Mouse (Mus musculus) hindbrain, postnatal 0 days (tissue): ENCODE results near the gene Ly6g5b. TPM values are rescaled to one million over a fixed set of nuclear protein-coding genes. Genes with fewer than 3 reads are reported as not detected.

Experiments
- ATAC-seq: fragments of 200-750 bp; cut with Nextera tagmentation; 2 replicates; pipeline ENCODE4 v1.8.0; 2017; ENCODE audit warnings: mild to moderate bottlenecking, moderate TSS enrichment, moderate library complexity
- DNase-seq: peaks from one replicate; pipeline ENCODE4 v3.0.0-alpha.2; 2015; ENCODE audit warnings: low spot score
- H3K27ac ChIP-seq: fragments of 300-500 bp; sonication (generic); 2 replicates; pipeline ENCODE4 v1.5.1; 2014; ENCODE audit warnings: mild to moderate bottlenecking
- H3K27me3 ChIP-seq: fragments of 300-500 bp; sonication (generic); 2 replicates; pipeline ENCODE4 v1.6.1; 2014; ENCODE audit warnings: low read length, mixed read lengths; ENCODE audit not compliant: insufficient read depth
- H3K36me3 ChIP-seq: fragments of 300-500 bp; sonication (generic); 2 replicates; pipeline ENCODE4 v1.6.1; 2014; ENCODE audit warnings: low read length, mixed read lengths; ENCODE audit not compliant: insufficient read depth
- H3K4me1 ChIP-seq: fragments of 300-500 bp; sonication (generic); 2 replicates; pipeline ENCODE4 v1.6.1; 2014; ENCODE audit warnings: antibody characterized with exemption, low read length, mixed read lengths; ENCODE audit not compliant: insufficient read depth
- H3K4me2 ChIP-seq: fragments of 300-500 bp; sonication (generic); 2 replicates; pipeline ENCODE4 v1.6.1; 2014; ENCODE audit warnings: low read depth, mild to moderate bottlenecking, low read length, moderate library complexity, mixed read lengths
- H3K4me3 ChIP-seq: fragments of 300-500 bp; sonication (generic); 2 replicates; pipeline ENCODE4 v1.5.1; 2014; ENCODE audit warnings: low read length
- H3K9ac ChIP-seq: fragments of 300-500 bp; sonication (generic); replicated peaks from 2 replicates; pipeline ENCODE4 v1.6.1; 2014; ENCODE audit warnings: mild to moderate bottlenecking, low read length, moderate library complexity, mixed read lengths
- H3K9me3 ChIP-seq: fragments of 300-500 bp; sonication (generic); 2 replicates; pipeline ENCODE4 v1.6.1; 2016; ENCODE audit warnings: low read length, mixed read lengths
- CTCF ChIP-seq: IDR thresholded peaks from 2 replicates; pipeline ENCODE4 v1.5.1; 2016; ENCODE audit warnings: antibody characterized with exemption, control low read depth, low read depth
- WGBS: fragments of 180-500 bp; shearing (Covaris S2); extraction: QIAGEN DNeasy Blood & Tissue Kit; methylation state at CpG from one replicate; pipeline ENCODE4 v1.1.7; 2014; 5-methylcytosine and 5-hydroxymethylcytosine counted together
- polyA plus RNA-seq: library from polyadenylated mRNA; unstranded; fragments of >200 nt; fragmentation: Nextera tagmentation; extraction: Ambion mirVana; gene quantifications from 2 replicates; pipeline ENCODE4 v1.2.1, GENCODE M21; 2015
- total RNA-seq: library from RNA; depleted of rRNA; stranded (reverse); fragments of >200 nt; gene quantifications from 2 replicates; pipeline ENCODE4 v1.2.3, GENCODE M21; 2014

Gene Ly6g5b
- total and polyA plus RNA-seq, 2 experiments from 2014 or later = 1.2 to 1.7 TPM

DNA sequence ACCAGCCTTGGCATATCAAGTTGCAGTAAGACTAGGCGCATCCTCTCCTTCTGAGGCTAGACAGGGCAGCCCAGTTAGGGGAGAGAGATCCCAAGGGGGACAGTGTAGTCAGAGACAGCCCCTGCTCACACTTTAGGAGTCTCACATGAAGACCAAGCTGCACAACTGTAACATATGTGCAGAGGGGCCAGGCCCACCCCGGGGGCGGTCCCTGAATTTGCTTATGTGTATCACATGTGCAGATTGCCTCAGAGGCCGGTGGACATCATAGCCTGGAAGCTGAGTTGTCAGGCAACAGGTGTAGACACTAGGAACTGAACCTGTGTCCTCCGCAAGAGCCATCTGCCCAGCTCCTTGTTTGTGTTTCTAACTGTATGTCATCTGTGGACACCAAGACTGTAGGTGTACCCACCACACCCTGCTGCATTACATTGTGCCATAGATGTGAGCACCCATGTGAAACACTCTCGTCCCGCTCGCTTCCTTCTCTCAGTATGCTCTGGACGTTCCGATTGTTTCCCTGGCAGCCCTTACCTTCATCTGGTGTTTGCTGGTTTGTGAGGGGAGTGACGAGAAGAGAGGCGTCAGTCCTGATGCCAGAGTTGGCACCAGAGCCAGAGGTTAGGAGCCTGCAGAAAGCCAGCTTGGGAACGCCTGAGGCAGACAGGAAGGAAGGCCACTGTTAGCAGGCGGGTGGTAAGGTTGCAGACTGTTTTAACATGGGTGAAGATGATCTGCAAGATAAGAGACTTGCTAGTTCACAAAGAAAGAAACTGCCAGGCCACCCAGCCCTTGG lies 22.6 kb downstream of the Ly6g5b start:
- Histone ChIP-seq H3K27me3 (no peaks in the 10 kb centered on the region), H3K9me3 (no peaks in the 10 kb centered on the region), H3K9ac (no peak overlapping the region), H3K36me3 (peaks cover 33% of the 10 kb centered on the region; the same call in 1 of the 2 replicates), H3K4me3 (no peak overlapping the region), H3K4me2 (no peak overlapping the region), H3K27ac (no peak overlapping the region), H3K4me1 (peaks cover 11% of the 10 kb centered on the region)
- no peak for ATAC-seq
- 86% methylated on average over 14 of the region's 14 CpGs for WGBS
- no peak for TF ChIP-seq CTCF
- DNase-seq = no peak

DNA sequence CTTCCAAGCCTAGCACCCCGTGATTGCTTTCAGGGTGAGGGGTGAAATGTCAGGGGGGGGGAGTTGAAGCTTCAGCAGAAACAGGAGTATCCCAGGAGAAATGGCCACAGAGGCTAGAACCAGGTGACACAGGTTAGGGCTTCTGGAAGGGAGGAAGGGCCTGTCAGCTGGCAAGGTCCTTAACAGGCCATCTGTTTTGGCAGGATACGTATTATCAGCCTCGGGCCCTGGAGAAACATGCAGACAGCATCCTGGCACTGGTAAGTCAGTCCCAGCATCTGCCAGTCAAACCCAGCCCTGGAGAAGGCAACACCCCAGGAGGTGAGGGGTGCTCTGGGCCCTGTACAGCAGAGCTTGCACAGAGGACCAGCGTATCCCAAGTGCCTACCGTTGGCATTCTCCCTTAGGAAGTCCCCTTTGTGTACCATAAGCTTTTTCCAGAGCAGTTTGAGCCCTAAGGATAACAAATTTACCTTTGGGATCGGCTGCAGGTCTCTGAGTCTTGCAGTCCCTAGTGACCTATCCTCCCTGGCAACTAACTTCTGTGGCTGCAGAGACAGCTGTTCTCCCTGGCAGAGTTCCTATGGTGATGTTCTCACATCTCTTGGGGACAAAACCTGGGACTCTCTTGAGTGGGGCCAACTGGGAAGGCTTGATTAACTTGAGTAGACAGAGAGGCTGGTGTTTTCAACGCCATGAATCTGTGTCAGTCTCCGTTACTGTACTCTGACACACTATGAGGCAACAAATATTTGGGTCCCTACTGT lies 24.9 kb downstream of the Ly6g5b start:
- Histone ChIP-seq H3K4me1 (peaks cover 11% of the 10 kb centered on the region), H3K27ac (peak overlapping the region; percentile 98), H3K9ac (peak overlapping the region; percentile 86), H3K9me3 (no peaks in the 10 kb centered on the region), H3K27me3 (no peaks in the 10 kb centered on the region), H3K4me2 (peak overlapping the region; percentile 68), H3K4me3 (peak overlapping the region; percentile 68), H3K36me3 (peaks cover 25% of the 10 kb centered on the region; the same call in 1 of the 2 replicates)
- no peak for TF ChIP-seq CTCF
- DNase-seq (peak; percentile 67), ATAC-seq (peak; percentile 13; the same call in 1 of the 2 replicates)
- WGBS = 32% methylated on average over 8 of the region's 8 CpGs

DNA sequence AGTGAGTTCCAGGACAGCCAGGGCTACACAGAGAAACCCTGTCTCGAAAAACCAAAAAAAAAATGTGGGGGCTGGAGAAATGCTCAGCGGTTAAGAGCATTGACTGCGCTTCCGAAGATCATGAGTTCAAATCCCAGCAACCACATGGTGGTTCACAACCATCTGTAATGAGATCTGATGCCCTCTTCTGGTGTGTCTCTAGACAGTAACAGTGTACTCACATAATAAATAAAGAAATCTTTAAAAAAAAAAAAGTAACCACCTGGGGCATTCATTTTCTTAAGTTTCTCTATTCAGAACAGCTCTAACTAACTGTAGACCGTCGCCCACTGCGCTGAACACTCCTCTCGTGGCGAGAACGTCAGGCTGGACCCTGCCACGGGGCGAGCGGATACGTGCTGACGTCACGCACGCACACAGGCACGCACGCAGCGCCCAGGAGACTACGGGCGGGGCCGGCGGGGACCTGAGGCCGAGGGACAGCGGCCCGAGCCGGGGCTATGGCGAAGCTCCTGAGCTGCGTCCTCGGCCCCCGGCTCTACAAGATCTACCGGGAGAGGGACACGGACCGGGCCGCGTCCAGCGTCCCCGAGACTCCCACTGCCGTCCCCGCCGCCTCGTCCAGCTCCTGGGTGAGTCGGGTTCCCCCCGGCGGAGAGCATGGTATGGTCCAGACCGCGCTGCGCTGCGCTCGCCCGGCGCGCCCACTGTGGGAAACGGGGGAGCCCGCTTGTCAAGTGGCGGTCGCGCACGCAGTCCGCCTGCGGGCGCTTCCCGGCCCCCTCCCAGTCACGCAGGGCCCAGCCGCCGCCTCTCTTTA lies 26.2 kb downstream of the Ly6g5b start, which contains the start of gene Abhd16a:
Gene Abhd16a, plus strand, starts transcription at position 439 of the 820 bp plus-strand sequence.
- Histone ChIP-seq H3K36me3 (peaks cover 18% of the 10 kb centered on the region; the same call in 1 of the 2 replicates), H3K4me3 (peak within 1 kb of the TSS; percentile 68), H3K27ac (peak within 1 kb of the TSS; percentile 98), H3K4me1 (peaks cover 11% of the 10 kb centered on the region), H3K4me2 (peak within 1 kb of the TSS; percentile 68), H3K9me3 (no peaks in the 10 kb centered on the region), H3K9ac (peak within 1 kb of the TSS; percentile 86), H3K27me3 (no peaks in the 10 kb centered on the region)
- TF ChIP-seq CTCF = peak; percentile 30; the same call in 1 of the 2 replicates
- 3% methylated on average over 62 of the region's 67 CpGs for WGBS
- DNase-seq = peak; percentile 97
- peak; percentile 98 for ATAC-seq

DNA sequence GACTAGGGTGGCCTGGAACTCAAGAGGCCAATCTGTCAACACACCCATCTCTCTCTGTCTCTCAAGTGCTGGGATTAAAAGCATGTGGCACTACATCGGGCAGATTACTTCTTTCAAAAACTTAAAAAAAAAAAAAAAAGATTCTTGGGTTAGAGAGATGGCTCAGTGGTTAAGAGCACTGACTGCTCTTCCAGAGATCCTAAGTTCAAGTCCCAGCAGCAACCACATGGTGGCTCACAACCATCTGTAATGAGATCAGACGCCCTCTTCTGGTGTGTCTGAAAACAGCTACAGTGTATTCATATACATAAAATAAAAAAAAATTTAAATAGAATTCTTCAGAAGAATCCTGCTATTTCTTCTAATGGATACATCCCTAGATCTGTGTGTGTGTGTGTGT lies 27.1 kb downstream of the Ly6g5b start:
- Histone ChIP-seq H3K36me3 (peaks cover 11% of the 10 kb centered on the region; the same call in 1 of the 2 replicates), H3K9me3 (no peaks in the 10 kb centered on the region), H3K27me3 (no peaks in the 10 kb centered on the region), H3K9ac (no peak overlapping the region), H3K4me3 (no peak overlapping the region), H3K27ac (no peak overlapping the region), H3K4me1 (peaks cover 11% of the 10 kb centered on the region), H3K4me2 (no peak overlapping the region)
- no peak for ATAC-seq
- peak; percentile 55 for TF ChIP-seq CTCF
- WGBS = 48% methylated on average over 2 of the region's 2 CpGs
- no peak for DNase-seq

DNA sequence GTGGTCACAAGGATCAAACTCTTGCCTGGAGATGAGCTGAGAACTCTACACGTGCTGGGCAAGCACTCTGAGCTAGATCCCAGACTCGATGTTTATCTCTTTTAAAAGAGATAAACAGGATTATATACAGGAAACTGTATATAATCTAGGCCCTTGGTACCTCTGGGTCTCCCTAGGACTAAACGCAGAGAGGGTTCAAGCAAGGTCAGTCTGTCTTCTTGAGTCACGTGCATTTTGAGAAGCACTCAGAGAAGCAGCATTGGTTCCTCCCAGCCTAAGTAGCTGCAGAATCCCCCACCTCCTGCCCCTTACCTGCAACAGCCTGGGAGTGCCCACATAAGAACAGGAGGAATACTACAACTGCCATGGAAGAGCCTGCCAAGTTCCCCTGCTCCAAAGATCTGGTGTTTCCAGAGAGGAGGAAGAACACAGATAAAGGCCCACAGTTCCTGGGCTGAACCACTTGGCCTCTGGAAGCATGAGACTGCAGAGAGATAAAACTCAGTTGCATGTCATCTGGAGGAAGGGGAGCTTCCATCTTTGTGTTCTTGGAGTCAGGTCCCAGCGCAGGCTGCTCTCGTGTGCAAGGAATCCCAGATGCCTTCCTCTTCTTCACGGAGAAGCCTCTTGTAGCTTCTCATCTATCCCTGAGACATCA lies 29.9 kb downstream of the Ly6g5b start, which contains the start of gene Ly6g6f:
Gene Ly6g6f, minus strand, starts transcription at position 403 of the 658 bp plus-strand sequence.
- ATAC-seq (no peak), DNase-seq (no peak)
- H3K4me1 ChIP-seq = peaks cover 5% of the 10 kb centered on the region
- no peaks in the 10 kb centered on the region for H3K27me3 ChIP-seq
- TF ChIP-seq CTCF = no peak
- WGBS = 74% methylated on average over 7 of the region's 7 CpGs
- no peaks in the 10 kb centered on the region for H3K9me3 ChIP-seq
- H3K4me2 ChIP-seq = no peak within 1 kb of the TSS
- no peak within 1 kb of the TSS; the same call in 1 of the 2 replicates for H3K9ac ChIP-seq
- H3K36me3 ChIP-seq = no peaks in the 10 kb centered on the region
- H3K27ac ChIP-seq = no peak within 1 kb of the TSS
- H3K4me3 ChIP-seq = no peak within 1 kb of the TSS
